Mouse (Mus musculus) neural tube, embryonic 11.5 days (tissue): ENCODE measurements around the gene Vtn. TPM values are rescaled to one million over a fixed set of nuclear protein-coding genes. Genes with fewer than 3 reads are reported as not detected.
"Not testable (repeated sequence)": the region's sequence is repeated elsewhere in the genome, so short reads cannot be mapped to it uniquely, and the experiment has no call there.

Experiments
- ATAC-seq: fragments of 200-750 bp; cut with Nextera tagmentation; 2 replicates; pipeline ENCODE4 v1.8.0; 2017; ENCODE audit warnings: moderate number of reproducible peaks, mild to moderate bottlenecking, moderate TSS enrichment, moderate library complexity; ENCODE audit not compliant: insufficient read depth, low FRiP score, low TSS enrichment
- DNase-seq: peaks from one replicate; pipeline ENCODE4 v3.0.0-alpha.2; 2015; ENCODE audit warnings: low spot score
- H3K27ac ChIP-seq: fragments of 300-500 bp; sonication (generic); 2 replicates; pipeline ENCODE4 v1.5.1; 2014; ENCODE audit warnings: low read depth, mild to moderate bottlenecking, low read length
- H3K27me3 ChIP-seq: fragments of 300-500 bp; sonication (generic); 2 replicates; pipeline ENCODE4 v1.6.1; 2014; ENCODE audit warnings: mild to moderate bottlenecking, low read length, mixed read lengths; ENCODE audit not compliant: control insufficient read depth, insufficient read depth
- H3K36me3 ChIP-seq: fragments of 300-500 bp; sonication (generic); 2 replicates; pipeline ENCODE4 v1.6.1; 2014; ENCODE audit warnings: mild to moderate bottlenecking, low read length, moderate library complexity, mixed read lengths; ENCODE audit not compliant: control insufficient read depth, insufficient read depth
- H3K4me1 ChIP-seq: fragments of 300-500 bp; sonication (generic); 2 replicates; pipeline ENCODE4 v1.6.1; 2014; ENCODE audit warnings: low read length, mixed read lengths; ENCODE audit not compliant: control insufficient read depth, insufficient read depth
- H3K4me2 ChIP-seq: fragments of 300-500 bp; sonication (generic); 2 replicates; pipeline ENCODE4 v1.6.1; 2014; ENCODE audit warnings: low read depth, mild to moderate bottlenecking, moderate library complexity
- H3K4me3 ChIP-seq: fragments of 300-500 bp; sonication (generic); 2 replicates; pipeline ENCODE4 v1.5.1; 2014; ENCODE audit warnings: low read depth, low read length
- H3K9ac ChIP-seq: fragments of 300-500 bp; sonication (generic); 2 replicates; pipeline ENCODE4 v1.6.1; 2014; ENCODE audit warnings: mild to moderate bottlenecking, low read length
- H3K9me3 ChIP-seq: fragments of 300-500 bp; sonication (generic); 2 replicates; pipeline ENCODE4 v1.6.1; 2016; ENCODE audit warnings: low read length; ENCODE audit not compliant: control insufficient read depth
- WGBS: fragments of 180-500 bp; shearing (Covaris S2); extraction: QIAGEN DNeasy Blood & Tissue Kit; methylation state at CpG from one replicate; pipeline ENCODE4 v1.1.7; 2014; 5-methylcytosine and 5-hydroxymethylcytosine counted together
- polyA plus RNA-seq: library from polyadenylated mRNA; unstranded; fragments of >200 nt; fragmentation: Nextera tagmentation; extraction: Ambion mirVana; gene quantifications from 2 replicates; pipeline ENCODE4 v1.2.1, GENCODE M21; 2014

The Vtn gene
- polyA plus RNA-seq, 1 experiment from 2014 or later = 67.8 TPM

- DNase-seq (no peak), ATAC-seq (no peak)
- no peak overlapping the region for H3K27ac ChIP-seq
- H3K36me3 ChIP-seq = peaks cover 21% of the 10 kb centered on the region
- no peaks in the 10 kb centered on the region for H3K9me3 ChIP-seq
- WGBS = 92% methylated on average over 3 of the region's 3 CpGs
- no peaks in the 10 kb centered on the region for H3K4me1 ChIP-seq
- H3K9ac ChIP-seq = no peak overlapping the region
- H3K4me2 ChIP-seq = no peak overlapping the region
- H3K4me3 ChIP-seq = no peak overlapping the region
- no peaks in the 10 kb centered on the region for H3K27me3 ChIP-seq
These were observed 23.0 kb downstream of the Vtn start for GRCm38 (mm10) chr11:78521880-78522279.

GRCm38 (mm10) chr11:78522481-78522997 is 23.6 kb downstream of the Vtn start:
- H3K27me3 ChIP-seq = no peaks in the 10 kb centered on the region
- no peak overlapping the region for H3K4me2 ChIP-seq
- WGBS = 96% methylated on average over 1 of the region's 1 CpGs
- no peak overlapping the region for H3K9ac ChIP-seq
- H3K27ac ChIP-seq = no peak overlapping the region
- ATAC-seq = no peak
- H3K4me3 ChIP-seq = no peak overlapping the region
- H3K36me3 ChIP-seq = peaks cover 23% of the 10 kb centered on the region
- no peaks in the 10 kb centered on the region for H3K4me1 ChIP-seq
- no peak for DNase-seq
- no peaks in the 10 kb centered on the region for H3K9me3 ChIP-seq

DNA sequence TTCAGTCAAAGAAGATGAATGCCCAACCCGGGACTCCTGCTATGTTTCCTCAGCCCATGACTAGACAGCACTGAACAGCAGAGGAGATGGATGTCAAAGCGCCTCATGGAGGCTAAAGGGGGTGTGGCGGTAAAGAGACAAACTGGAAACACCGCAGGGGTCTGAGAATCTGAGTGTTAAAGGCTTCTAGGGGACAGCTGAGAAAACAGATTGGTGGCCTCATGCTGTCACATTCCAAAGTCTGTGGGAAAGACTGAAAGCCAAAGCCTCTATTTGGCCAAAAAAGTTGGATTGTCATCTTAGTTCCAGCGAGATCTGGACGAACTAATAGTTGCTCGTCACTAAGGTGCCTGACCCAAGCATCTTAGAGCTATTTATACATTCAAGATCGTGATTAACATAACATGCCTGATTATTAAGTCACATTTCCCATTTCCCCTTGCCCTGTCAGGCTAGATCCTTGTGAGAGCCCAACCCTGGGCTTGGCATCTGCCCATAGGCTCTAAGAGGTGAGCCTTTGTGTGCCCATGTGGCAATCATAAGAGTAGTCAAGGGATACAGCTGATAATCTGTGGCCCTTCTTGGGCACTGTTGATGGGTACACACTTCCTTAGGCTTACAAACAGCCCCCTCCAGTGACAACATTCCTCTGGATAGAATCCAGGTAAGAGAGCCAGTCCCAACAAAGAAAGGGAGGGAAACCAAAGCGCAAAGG is 24.5 kb downstream of the Vtn start:
- H3K36me3 ChIP-seq = peaks cover 30% of the 10 kb centered on the region
- no peak overlapping the region for H3K4me2 ChIP-seq
- no peak overlapping the region for H3K27ac ChIP-seq
- no peak overlapping the region for H3K9ac ChIP-seq
- H3K4me1 ChIP-seq = no peaks in the 10 kb centered on the region
- H3K27me3 ChIP-seq = no peaks in the 10 kb centered on the region
- peak; percentile 34 for DNase-seq
- H3K9me3 ChIP-seq = no peaks in the 10 kb centered on the region
- H3K4me3 ChIP-seq = no peak overlapping the region
- no peak for ATAC-seq
- 64% methylated on average over 9 of the region's 9 CpGs for WGBS

GRCm38 (mm10) chr11:78524838-78525237 is 25.9 kb downstream of the Vtn start:
- 84% methylated on average over 2 of the region's 2 CpGs for WGBS
- Histone ChIP-seq H3K27ac (no peak overlapping the region), H3K4me2 (no peak overlapping the region), H3K27me3 (no peaks in the 10 kb centered on the region), H3K9ac (no peak overlapping the region), H3K36me3 (peaks cover 26% of the 10 kb centered on the region), H3K4me1 (no peaks in the 10 kb centered on the region), H3K9me3 (no peaks in the 10 kb centered on the region), H3K4me3 (no peak overlapping the region)
- no peak for ATAC-seq
- no peak for DNase-seq

- Histone ChIP-seq H3K27ac (no peak overlapping the region), H3K4me1 (no peaks in the 10 kb centered on the region), H3K9me3 (no peaks in the 10 kb centered on the region), H3K9ac (no peak overlapping the region), H3K27me3 (no peaks in the 10 kb centered on the region), H3K4me3 (no peak overlapping the region), H3K4me2 (no peak overlapping the region), H3K36me3 (peaks cover 12% of the 10 kb centered on the region)
- DNase-seq (no peak), ATAC-seq (no peak)
- 90% methylated on average over 9 of the region's 9 CpGs for WGBS
These were observed 29.8 kb downstream of the Vtn start for GRCm38 (mm10) chr11:78528714-78529113.

DNA sequence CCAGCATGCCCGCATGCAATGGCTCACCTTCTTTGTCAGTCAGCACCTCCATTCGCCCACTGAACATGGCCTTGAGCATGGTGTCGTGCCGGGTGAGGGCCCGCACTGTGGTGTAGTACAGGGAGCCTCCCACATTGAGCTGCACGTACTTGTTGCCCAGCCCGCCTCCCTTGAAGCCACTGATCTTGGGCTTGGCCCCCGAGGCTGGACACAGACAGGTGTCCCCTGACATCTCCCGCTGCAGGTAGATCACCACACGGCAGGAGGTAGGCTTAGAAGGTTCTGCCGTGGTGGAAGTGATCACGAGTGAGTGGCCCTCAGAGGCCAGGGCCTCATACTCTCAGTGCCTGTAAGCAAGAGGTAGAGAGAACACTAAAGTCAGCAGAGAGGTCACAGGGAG is 31.1 kb downstream of the Vtn start:
- no peak overlapping the region for H3K27ac ChIP-seq
- H3K4me2 ChIP-seq = no peak overlapping the region
- 88% methylated on average over 12 of the region's 12 CpGs for WGBS
- no peaks in the 10 kb centered on the region for H3K9me3 ChIP-seq
- ATAC-seq = no peak
- no peaks in the 10 kb centered on the region for H3K27me3 ChIP-seq
- no peak overlapping the region for H3K9ac ChIP-seq
- no peak for DNase-seq
- H3K4me1 ChIP-seq = peaks cover 5% of the 10 kb centered on the region
- no peak overlapping the region for H3K4me3 ChIP-seq
- peaks cover 12% of the 10 kb centered on the region for H3K36me3 ChIP-seq

DNA sequence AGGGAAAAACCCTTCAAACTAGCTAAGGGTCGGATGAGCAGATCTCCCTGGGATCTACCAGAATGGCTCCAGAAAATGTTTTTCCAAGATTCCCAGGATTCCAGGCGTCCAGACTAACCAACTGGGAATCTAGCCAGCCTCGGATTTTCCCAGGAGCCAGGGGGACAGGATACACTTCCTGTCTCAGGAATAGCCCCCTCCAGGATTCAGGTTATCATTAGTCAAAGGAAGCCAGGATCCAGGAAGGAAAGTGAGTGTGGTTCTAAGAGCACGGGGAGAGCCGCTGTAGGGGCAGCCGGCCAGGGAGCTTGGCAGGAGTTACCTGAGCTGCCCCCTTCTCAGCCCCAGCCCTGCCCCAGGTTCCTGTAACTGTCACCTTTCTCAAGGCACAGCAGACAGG is 32.2 kb downstream of the Vtn start:
- H3K36me3 ChIP-seq = peaks cover 12% of the 10 kb centered on the region

GRCm38 (mm10) chr11:78531515-78531914 is 32.6 kb downstream of the Vtn start:
- H3K9ac ChIP-seq, H3K36me3 ChIP-seq, H3K27ac ChIP-seq, H3K4me3 ChIP-seq, H3K27me3 ChIP-seq, H3K4me1 ChIP-seq, H3K9me3 ChIP-seq, ATAC-seq, DNase-seq, H3K4me2 ChIP-seq: not testable (repeated sequence)
- WGBS = 92% methylated on average over 10 of the region's 10 CpGs

More for the DNA sequence above, 32.2 kb downstream of the Vtn start:
- Histone ChIP-seq H3K4me2 (no peak overlapping the region), H3K27ac (no peak overlapping the region), H3K9ac (no peak overlapping the region), H3K4me1 (peaks cover 8% of the 10 kb centered on the region), H3K9me3 (no peaks in the 10 kb centered on the region), H3K4me3 (no peak overlapping the region), H3K27me3 (no peaks in the 10 kb centered on the region)
- ATAC-seq (no peak), DNase-seq (no peak)
- WGBS = 80% methylated on average over 6 of the region's 6 CpGs

GRCm38 (mm10) chr11:78534516-78534915 is 35.6 kb downstream of the Vtn start:
- Histone ChIP-seq H3K36me3 (no peaks in the 10 kb centered on the region; the same call in 1 of the 2 replicates), H3K27me3 (no peaks in the 10 kb centered on the region), H3K4me3 (no peak overlapping the region), H3K27ac (no peak overlapping the region), H3K9me3 (no peaks in the 10 kb centered on the region), H3K9ac (no peak overlapping the region), H3K4me2 (no peak overlapping the region), H3K4me1 (peaks cover 13% of the 10 kb centered on the region)
- ATAC-seq (no peak), DNase-seq (no peak)
- WGBS = 91% methylated on average over 4 of the region's 4 CpGs
